Mouse (Mus musculus): ENCODE data around the gene Mknk2.
A peak's percentile ranks its signal among the peaks of the same experiment; 100 is the strongest.

Mknk2 gene

DNA sequence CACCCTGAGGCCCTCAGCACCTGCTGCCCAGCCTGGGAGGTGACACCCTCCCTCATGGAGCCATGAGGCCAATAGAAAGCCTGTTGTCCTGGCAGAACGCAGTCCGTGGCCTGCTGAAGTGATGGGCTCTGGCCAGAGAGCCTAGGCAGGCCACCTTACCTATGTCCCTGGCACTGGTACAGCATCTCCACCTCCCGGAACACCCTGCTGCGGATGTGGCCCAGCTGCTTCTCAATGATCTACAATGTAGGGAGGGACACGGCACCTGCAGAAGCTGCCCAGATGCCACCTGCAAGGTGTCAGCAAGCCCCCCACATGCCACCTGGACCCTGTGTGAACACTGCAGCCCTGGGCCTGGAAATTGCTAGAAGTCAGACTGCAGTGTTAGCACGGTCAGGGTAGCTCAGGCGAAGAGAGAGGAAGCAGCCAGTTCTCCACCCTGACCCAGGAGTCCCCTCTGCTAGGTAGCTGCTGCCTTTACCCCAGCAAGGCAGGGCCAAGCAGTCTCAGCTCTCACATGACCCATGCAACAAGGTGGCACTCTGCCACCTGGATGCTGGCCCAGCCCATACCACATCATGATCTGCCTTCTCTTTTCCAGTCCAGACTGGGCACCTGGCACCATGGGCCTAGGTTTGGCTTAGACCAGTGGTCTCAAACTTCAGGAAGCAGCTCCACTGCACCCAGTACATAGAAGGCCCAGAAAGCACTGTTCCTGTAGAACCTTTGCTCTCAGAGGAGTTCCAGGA, 8.0 kb downstream of the Mknk2 start:
- DNase-seq (ENCODE audit: low spot score in 2 of 2): peak in 1 of 2 experiments; percentile 71

- DNase-seq (ENCODE audit: low spot score in 2 of 2): no peak
Observed at GRCm38 (mm10) chr10:80669018-80669417, 8.9 kb downstream of the Mknk2 start.

GRCm38 (mm10) chr10:80668614-80669013, 9.3 kb downstream of the Mknk2 start:
- peak in 1 of 2 experiments; percentile 38 for DNase-seq (ENCODE audit: low spot score in 2 of 2)

DNA sequence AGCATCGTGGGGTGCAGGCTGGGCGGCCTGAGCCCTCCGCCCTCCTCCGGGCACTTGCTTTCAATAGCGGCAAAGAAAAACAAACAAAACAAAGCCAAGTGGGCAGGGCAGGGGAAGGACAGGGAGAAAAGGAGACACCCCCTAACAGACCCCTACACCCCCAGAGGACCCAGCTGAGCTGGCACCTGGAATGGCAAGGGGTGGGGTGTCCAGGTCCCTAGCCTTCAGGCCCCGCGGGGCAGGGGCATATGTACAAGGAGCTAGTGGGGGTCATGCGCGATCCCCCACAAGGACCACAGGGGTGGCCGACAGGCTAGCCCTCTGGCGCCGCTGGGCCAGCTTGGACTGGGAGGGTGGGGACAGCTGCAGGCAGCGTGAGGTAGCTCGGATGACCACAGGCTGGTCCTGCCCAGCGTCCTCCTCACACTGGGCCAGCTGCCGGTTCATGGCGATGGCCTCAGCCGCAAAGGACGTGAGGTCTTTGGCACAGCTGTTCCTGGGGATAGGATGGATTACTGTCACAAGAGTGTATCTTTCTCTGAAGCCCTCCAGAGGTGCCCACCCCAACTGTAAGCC, 11.0 kb downstream of the Mknk2 start:
- no peak for DNase-seq (ENCODE audit: low spot score in 2 of 2)

GRCm38 (mm10) chr10:80665981-80666733, 11.8 kb downstream of the Mknk2 start:
- DNase-seq (ENCODE audit: low spot score in 2 of 2): no peak

GRCm38 (mm10) chr10:80665459-80665858, 12.5 kb downstream of the Mknk2 start:
- DNase-seq (ENCODE audit: low spot score in 2 of 2): no peak

DNA sequence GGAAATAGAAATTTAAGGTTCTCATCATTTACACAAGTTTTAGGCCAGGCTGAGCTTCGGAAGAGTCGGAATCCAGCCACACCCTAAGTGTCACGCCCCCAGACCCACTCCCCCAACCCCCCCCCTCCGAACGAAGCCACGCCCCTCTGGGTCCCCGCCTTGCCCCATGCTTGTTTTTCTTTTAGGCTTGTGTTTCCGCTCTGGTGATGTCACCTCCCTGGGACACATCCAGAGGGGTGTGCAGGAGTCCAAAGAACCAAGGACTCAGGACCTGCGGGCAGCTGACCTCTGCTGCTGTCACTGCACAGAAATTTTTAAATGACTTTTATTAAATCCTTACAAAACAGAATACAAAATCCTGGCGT, 12.9 kb downstream of the Mknk2 start:
- no peak for DNase-seq (ENCODE audit: low spot score in 2 of 2)

DNA sequence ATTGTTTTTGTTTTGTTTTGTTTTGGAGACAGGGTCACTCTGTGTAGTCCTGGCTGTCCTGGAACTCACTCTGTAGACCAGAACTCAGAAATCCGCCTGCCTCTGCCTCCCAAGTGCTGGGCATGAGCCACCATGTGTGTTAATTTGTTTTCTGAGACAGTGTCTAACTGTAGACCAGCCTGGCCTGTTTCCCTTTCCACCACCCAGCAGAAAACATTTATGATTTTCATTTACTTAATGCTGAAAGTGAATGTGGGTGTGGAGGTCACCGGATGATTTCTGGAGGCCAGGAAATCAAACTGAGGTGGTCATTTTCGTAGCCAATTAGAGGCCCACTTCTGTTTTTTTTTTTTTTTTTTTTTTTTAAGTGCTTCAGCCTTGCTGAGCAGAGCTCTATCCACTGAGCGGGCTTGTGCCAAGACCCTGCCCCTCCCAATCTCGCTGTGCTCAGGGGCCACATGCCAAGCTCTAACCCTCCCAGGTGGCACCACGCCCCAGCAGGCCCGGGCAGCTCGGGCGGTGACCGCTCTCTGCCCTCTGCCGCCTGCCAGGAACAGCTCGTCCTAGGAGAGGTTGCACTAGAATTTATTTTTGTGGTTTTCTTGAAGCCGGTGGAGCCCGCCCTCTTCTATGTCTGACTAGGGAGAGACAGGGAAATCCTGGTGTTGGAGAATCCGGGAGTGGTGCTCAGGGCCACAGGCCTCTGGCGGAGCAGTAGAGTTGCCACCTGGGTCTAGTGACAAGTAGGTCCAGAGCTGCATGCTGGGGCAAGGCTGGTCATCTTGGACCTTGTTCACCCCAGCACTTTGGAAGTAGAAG, 13.5 kb downstream of the Mknk2 start:
- peak in 1 of 2 experiments; percentile 45 for DNase-seq (ENCODE audit: low spot score in 2 of 2)

- no peak for DNase-seq (ENCODE audit: low spot score in 2 of 2)
Observed at GRCm38 (mm10) chr10:80663485-80664196, 14.3 kb downstream of the Mknk2 start.

GRCm38 (mm10) chr10:80661149-80661548, 16.8 kb downstream of the Mknk2 start:
- DNase-seq (ENCODE audit: low spot score in 2 of 2): no peak

GRCm38 (mm10) chr10:80659213-80659612, 18.7 kb downstream of the Mknk2 start:
- peak; percentile 57 to 76 for DNase-seq (ENCODE audit: low spot score in 2 of 2)

DNA sequence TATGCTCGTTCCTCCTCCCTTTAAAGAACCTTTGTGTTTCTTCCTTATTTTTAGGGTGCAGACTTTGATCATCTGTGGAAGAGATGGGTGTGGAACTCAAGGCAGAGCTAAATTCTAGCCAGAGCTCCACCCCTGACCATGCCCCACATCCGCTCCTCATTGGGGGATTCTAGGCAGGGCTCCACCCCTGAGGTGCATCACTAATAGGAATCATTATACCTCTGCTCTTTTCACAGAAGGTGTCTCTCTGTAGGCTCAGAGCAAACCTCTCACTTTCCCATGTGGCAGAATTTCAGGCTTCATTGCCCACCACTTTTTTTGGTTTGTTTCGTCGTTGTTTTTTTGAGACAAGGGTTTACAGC, 19.1 kb downstream of the Mknk2 start:
- no peak for DNase-seq (ENCODE audit: low spot score in 2 of 2)

DNA sequence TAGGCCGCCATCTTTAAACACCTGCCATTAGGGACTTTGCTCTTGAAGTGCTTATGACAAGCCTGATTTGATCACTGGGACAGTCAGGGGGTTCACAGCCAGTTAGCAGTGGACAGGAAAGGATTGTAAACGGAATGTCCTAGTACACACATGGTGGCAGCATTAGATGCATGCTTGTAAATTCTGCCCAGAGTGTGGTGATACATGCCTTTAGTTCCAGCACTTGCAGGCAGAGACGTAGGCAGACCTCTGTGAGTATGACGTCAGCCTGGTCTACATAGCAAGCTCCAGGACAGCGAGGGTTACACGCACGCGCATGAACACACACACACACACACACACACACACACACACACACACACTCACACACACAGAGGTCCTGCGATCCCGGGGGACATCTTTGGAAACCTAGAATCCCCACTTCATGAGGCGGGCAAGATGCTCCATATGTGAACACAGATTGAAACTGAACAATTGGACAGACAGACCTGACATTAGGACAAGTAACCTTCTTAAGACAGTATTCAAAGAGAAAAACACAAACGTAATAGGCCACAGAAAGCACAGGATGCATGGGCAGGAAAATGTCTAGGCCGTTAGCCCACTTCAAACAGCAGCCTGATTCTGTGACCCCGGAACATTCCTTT, 19.6 kb downstream of the Mknk2 start:
- DNase-seq (ENCODE audit: low spot score in 2 of 2): no peak

- DNase-seq (ENCODE audit: low spot score in 2 of 2): no peak
Observed at GRCm38 (mm10) chr10:80656863-80657623, 20.9 kb downstream of the Mknk2 start, which contains the start of gene Btbd2. Btbd2 (minus strand) TSS chr10:80657071.

GRCm38 (mm10) chr10:80656130-80656862, 21.6 kb downstream of the Mknk2 start:
- peak; percentile 86 to 99 for DNase-seq (ENCODE audit: low spot score in 2 of 2)

GRCm38 (mm10) chr10:80655406-80656129, 22.3 kb downstream of the Mknk2 start:
- DNase-seq (ENCODE audit: low spot score in 2 of 2): no peak

DNA sequence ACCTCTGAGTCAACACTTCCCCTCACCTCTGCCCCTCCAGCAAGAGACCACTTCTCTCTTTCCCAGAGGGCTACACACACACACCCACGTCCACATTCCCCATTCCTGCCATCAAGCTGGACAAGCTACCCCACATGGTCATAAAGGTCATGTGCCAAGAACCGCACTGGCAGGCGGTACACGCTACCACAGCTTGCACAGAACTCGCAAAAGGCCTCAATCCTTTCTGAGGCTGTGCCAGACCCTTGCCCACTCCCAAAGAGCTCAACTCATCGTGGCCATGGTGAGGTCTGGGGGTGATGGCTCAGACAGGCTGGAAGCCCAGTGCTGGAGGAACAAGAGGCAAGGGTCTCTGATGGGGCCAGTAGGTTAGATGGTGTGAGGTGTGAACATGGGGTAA, 23.0 kb downstream of the Mknk2 start:
- DNase-seq (ENCODE audit: low spot score in 2 of 2): no peak

- DNase-seq (ENCODE audit: low spot score in 2 of 2): no peak
Observed at GRCm38 (mm10) chr10:80653156-80653720, 24.7 kb downstream of the Mknk2 start.
